Mouse (Mus musculus): Measurements from ENCODE around the gene Tacr2.

The Tacr2 gene

DNA sequence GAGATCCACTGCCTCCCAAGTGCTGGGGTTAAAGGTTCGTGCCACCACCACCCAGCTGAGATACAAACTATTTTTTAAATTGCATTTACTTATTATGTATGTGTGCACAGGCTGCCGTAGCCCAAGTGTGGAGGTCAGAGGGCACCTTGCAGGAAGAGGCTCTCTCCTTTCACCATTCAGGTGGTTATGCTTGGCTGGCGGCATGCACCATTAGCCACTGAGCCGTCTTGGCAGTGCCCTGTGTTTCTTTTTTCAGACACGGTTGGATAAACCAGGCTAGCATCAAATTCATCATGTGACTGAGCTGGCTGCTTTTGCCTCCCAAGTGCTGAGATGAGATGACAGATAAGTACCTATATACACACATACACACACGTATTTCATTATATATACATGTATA is 13.0 kb upstream of the Tacr2 start:
- 49% methylated on average over 6 of the region's 6 CpGs for WGBS

DNA sequence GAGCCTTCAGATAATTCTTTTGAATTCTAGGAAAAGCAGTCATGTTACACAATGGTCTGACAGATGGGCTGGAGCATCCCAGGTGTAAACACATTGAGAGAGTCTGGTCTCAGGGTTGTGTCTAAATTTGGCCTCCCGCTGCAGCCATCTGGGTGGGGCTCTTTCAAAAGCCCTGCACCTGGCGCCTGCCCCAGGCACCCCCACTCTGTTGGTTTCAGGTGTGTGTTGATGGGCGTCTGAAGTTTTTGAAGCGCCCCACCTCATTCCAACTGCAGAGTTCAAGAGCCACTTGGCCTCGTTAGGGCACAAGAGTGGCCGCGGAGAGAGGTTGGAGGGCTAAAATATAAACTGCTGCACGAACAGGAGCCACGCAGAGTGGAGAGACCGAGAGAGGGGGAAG is 9.9 kb upstream of the Tacr2 start:
- 77% methylated on average over 10 of the region's 10 CpGs for WGBS

GRCm38 (mm10) chr10:62242896-62243295 is 9.3 kb upstream of the Tacr2 start:
- WGBS = 47% methylated on average over 13 of the region's 13 CpGs

GRCm38 (mm10) chr10:62244067-62244466 is 8.2 kb upstream of the Tacr2 start:
- WGBS = 94% methylated on average over 9 of the region's 9 CpGs

DNA sequence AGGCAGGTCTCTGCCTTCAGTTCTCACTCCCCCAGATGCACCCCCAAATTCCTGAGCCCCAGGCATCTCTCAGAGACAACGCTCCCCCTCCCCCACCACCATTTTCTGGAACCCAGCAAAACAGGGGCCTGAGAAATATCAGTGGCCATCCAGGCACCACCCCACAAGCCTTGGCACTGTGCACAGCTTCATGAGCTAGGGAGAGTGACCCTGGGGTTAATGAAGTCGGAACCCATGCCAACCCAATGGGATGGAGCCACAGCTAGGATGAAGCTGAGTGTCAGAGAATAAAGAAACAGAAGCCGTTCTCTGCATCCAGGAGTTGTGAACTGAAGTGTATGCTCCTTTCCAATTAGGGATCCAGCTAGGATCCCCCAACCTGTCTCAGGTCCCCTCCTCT is 5.1 kb upstream of the Tacr2 start:
- 76% methylated on average over 3 of the region's 3 CpGs for WGBS

DNA sequence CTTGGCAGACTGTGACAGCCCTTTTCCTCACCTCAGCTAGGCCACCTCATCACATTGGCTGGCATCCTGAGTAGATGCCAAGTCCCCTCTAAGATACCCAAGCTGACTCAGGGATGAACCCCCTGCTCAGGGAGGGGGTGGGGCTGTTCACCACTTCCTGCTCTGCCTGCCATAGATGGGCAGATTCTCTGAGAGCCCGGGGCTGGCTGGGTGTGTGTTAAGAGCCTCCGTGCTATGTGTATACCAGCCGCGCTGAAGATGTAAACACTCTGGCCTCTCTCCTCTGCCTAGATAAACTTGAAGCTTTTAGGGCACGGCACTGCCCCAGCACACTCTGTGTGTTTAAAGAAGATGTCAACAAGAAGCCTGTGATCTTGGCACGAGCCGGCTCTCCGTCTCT is 4.4 kb upstream of the Tacr2 start:
- 60% methylated on average over 8 of the region's 8 CpGs for WGBS

GRCm38 (mm10) chr10:62252496-62253235 is 428 bp downstream of the Tacr2 start:
- 83% methylated on average over 27 of the region's 27 CpGs for WGBS

DNA sequence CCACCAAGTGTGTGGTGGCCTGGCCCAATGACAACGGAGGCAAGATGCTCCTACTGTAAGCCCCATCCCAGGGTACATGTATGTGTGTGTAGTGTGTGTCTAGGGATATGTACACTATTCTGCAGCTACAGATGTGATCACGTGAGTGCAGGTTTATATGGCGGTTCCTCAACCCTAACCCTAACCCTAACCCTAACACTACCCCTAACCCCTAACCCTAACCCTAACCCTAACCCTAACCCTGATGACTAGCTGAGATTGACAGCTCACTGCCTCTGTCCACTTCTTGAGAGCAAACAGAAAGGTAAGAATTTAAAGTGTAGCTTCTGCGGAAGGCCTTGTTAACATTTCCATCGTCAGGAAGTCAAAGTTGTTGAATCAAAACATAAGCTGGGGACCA is 6.1 kb downstream of the Tacr2 start:
- WGBS = 91% methylated on average over 5 of the region's 5 CpGs

- WGBS = 19% methylated on average over 18 of the region's 18 CpGs
These were observed 9.1 kb downstream of the Tacr2 start for GRCm38 (mm10) chr10:62261115-62261886.

DNA sequence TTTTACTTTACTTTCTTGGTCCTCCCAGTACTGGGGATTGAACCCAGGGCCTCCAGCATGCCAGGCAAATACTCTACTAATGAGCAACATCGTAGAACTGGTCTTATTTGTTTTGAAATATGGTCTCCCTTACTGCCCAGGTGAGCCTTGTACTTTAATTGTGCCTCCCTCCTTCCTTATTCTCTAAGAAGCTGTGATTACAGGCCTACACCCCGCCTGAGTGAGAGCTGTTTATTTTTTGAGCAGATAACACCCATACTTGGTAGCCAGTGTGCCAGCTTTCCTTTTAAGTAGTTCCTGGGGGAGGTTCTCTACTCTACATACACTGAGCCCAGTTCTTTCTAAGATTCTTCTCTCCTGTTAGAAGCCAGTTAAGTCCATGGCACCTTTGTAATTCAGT is 12.1 kb downstream of the Tacr2 start:
- 68% methylated on average over 2 of the region's 2 CpGs for WGBS

DNA sequence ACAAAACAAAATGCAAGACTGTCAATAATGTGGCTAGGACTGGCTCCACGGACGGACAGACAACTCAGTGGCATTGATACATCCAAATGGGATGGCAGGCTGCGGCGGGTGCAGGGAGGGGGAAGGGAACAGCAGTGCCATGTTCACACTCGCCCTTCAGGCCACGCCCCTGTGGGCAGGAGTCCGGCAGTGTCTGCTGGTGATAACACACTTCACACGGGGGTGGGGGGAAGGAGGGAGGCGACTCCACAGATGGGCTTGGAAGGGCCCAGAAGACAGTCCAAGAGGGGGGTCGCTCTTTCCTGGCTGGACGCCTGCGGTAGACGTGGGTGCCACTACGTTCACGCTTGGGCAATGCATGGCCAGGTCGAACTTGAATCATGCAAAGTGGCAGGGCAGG is 17.0 kb downstream of the Tacr2 start:
- 81% methylated on average over 16 of the region's 16 CpGs for WGBS

- WGBS = 30% methylated on average over 4 of the region's 4 CpGs
These were observed 23.0 kb downstream of the Tacr2 start for GRCm38 (mm10) chr10:62275235-62275634.

- WGBS = 93% methylated on average over 18 of the region's 19 CpGs
These were observed 25.5 kb downstream of the Tacr2 start for GRCm38 (mm10) chr10:62277499-62278293.

- WGBS = 60% methylated on average over 3 of the region's 3 CpGs
These were observed 26.8 kb downstream of the Tacr2 start for GRCm38 (mm10) chr10:62279066-62279465.

DNA sequence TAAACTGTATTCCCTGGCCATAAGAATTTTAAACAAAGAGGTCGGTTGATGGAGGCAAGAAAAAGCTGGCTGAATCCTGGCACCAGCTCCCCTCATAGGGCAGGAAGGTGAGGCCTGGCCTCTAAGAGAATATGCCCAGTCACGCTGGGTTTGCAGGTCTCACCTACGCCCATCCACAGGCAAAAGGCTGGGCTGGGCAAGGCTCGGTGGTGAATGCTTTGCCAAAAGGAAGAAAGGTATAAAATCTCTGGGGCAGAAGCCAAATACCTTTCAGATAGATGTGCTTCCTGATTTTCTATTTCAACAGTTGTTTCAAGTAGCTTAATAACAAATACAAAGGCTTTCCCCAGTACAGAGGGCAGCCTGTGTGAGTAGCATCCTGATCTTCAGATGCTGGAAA is 27.4 kb downstream of the Tacr2 start:
- 84% methylated on average over 4 of the region's 4 CpGs for WGBS

- WGBS = 51% methylated on average over 9 of the region's 9 CpGs
These were observed 30.5 kb downstream of the Tacr2 start for GRCm38 (mm10) chr10:62282782-62283181.

- WGBS = 61% methylated on average over 4 of the region's 4 CpGs
These were observed 31.1 kb downstream of the Tacr2 start for GRCm38 (mm10) chr10:62283206-62283792.

DNA sequence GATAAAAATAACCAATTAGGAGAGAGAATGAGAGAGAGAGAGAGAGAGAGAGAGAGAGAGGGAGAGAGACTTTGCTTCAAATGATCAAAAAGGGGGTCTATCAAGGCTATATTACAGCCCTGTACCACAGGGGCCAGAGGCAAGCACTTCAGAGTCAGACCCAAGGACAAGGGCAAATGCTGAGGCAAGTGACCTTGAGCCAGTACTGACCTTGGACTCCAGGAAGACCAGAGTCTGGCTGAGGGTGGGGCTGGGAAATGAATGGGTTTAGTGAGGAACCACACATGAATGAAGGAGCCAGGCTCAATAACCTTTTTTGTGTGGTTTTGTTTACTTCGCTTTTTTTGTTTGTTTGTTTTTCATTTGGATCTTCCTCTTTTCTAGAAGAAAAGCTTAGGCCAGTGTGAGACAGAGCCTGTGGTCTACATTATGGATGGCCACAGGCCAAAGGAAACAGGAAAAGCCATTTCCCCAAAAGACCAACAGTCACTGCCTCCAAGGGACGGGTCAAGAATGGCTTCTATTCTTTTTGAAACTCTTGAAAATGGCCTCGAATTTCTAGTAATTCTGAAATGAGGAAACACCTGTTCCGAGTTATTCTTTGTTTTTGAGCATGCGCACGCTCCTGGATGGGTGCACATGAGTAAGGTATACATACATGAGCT is 35.4 kb downstream of the Tacr2 start:
- 64% methylated on average over 6 of the region's 6 CpGs for WGBS

GRCm38 (mm10) chr10:62294112-62294511 is 41.9 kb downstream of the Tacr2 start:
- WGBS = 51% methylated on average over 4 of the region's 4 CpGs

DNA sequence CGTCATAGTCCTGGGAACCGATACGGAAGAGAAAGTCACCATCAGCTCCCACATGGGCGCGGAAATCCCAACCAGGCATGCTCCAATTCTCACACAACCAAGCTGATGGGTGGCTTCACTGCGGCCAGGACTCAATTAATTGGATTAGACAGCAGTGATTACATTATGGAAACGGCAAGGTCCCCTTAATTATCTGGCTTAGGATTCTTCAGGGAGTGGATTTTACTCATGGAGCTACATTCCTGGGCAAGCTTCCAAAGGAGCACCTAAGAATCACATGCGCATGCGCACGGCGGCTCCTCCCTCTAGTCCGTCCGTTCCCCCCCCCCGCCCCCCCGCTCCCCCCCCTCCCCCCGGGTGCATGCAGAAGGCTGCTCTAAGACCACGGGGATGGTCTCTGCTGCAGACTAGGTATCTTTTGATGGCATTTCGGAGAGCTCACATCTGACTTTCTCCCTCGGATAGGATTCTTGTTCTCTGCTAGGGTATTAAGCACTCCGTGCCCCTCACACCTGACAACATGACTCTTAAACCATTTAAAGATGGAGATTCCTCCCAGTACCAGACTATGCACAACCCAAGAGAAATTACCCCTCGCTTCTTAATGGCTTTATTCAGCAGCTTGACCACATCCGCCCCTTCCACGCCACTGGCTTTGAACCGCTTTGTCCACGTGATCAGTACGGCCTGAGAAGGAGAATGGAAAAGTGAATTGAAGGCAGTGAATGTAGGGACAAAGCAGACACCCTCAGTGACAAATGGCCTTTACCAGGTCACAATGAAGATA is 44.0 kb downstream of the Tacr2 start:
- WGBS = 62% methylated on average over 26 of the region's 26 CpGs
